Mouse (Mus musculus) kidney, adult 11 months (tissue): Measurements from ENCODE around the gene Cntf.

Experiments
- DNase-seq: peaks from one replicate; pipeline ENCODE4 v3.0.0; 2022

Cntf gene

GRCm38 (mm10) chr19:12765308-12765707 lies at the start of gene Cntf:
TSS of gene Cntf (minus strand) at chr19:12765632.
- no peak for DNase-seq

- no peak for DNase-seq
These were observed 48.5 kb upstream of the Cntf start for GRCm38 (mm10) chr19:12813883-12814282.

DNA sequence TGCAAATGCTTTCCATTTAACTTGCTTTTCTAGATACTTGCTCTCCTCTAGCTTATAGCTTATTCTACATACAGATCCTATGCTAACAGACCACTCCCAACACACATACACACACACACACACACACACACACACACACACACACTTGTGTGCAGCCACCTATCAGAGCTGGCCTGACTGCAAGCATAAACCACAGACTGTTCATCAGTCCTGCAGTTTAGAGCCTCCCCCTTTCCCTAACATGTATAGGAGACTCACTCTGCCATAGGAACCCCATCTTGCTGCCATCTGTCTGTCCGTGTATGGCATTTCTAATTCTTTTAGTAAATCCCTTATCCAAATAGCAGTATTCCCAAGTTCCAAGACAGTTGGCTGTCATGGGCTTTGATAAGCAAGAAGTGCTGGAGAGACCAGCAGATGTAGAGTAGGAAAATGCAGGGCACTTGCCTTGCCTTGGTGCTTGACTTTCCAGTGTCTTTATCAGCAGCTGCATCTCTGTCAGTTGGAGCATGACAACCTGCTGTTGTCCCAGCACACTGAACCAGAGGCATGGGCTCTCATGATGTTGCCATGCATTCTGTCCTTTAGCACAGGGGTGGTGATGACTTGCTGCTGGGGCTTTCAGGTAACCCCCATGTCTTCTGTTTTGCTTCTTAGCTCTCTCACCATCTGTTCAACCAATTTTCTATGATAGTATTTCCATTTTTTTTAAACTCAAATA lies 47.4 kb upstream of the Cntf start:
- no peak for DNase-seq

DNA sequence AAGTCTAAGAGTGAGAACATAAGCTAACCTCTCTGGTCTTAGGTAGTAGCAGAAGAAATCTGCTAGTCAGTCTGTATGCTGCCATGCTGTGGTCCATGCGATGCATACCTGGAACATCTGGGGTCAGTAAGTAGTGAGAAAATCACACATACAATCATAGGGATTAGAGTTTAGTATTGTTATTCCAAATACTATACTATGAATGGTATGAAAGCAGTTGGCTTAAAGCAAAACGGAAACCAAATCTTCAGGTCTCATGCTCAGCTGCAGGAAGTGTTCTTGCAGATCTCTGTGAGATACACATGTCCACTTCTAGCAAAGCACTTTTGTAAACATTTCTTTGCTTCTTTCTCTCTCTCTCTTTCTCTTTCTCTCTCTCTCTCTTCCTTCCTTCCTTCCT lies 40.8 kb upstream of the Cntf start:
- DNase-seq, result no peak

DNA sequence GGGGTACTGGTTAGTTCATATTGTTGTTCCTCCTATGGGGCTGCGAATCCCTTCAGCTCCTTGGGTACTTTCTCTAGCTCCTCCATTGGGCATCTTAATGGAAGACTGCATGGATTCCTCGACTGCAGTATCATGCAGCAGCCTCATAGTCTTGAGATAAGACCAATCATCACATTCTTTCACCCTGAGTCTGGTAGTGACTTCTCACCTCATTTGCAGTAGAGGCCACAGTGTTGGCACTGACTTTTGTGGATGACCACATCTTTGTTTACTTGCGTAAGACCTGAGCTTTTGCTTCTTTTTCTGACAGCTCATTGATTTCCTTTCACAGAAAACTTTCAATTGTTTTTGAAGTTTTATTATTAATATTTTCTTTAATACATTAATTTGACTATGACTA lies 40.3 kb upstream of the Cntf start:
- DNase-seq, result no peak

DNA sequence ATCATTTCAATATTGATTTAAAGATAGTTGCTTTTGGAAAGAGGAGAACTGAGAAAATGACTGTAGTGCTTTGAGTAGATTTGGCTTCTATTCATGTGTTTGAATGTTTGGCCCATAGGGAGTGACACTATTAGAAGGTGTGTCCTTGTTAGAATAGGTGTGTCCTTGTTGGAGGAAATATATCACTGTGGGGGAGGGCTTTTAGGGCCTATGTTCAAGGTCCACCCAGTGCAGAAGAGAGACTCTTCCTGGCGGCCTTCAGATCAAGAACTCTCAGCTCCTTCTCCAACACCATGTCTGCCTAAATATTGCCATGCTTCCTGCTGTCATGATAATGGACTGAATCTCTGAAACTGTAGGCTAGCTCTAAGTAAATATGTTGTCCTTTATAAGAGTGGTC lies 38.8 kb upstream of the Cntf start:
- no peak for DNase-seq

GRCm38 (mm10) chr19:12802830-12803229 lies 37.4 kb upstream of the Cntf start:
- no peak for DNase-seq

DNA sequence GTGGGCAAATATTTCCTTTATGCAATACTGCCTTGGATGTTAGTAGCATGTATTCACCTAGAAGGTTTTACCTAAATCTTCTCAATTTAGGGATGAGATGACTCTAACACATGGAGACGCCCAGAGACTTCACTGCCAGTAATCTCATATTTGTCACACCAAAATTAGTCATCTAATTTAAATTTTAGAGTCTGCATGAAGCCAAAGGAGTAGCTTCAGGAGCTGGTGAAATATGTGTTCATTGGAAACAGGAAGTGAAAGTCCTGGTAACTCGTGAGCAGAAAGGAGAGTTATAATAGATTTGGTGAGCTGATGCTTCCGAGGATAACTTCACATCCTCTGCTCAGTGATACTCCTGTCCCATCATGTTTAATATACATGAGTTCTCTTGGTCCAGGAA lies 35.6 kb upstream of the Cntf start:
- no peak for DNase-seq

GRCm38 (mm10) chr19:12800621-12801020 lies 35.2 kb upstream of the Cntf start:
- DNase-seq, result no peak

DNA sequence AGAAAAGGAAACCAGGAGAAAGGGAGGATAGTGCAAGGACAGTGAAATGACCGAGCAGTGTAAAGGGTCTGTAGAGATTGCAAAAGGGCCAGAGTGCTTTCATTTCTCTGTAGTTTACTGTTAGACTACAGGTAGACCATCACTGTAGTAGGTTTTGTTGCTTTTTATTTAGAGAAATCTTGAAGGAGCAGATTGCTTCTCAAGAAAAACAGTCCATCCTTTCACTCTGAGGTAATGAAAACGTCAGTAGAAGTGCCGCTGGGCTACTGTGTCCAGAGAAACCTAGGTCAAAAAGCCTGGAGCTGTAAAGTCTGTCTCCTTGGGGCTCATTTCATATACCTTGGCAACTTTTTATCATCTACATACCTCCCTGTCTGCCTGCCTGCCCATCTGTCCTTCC lies 33.6 kb upstream of the Cntf start:
- DNase-seq, result no peak

GRCm38 (mm10) chr19:12798404-12798803 lies 33.0 kb upstream of the Cntf start:
- no peak for DNase-seq

DNA sequence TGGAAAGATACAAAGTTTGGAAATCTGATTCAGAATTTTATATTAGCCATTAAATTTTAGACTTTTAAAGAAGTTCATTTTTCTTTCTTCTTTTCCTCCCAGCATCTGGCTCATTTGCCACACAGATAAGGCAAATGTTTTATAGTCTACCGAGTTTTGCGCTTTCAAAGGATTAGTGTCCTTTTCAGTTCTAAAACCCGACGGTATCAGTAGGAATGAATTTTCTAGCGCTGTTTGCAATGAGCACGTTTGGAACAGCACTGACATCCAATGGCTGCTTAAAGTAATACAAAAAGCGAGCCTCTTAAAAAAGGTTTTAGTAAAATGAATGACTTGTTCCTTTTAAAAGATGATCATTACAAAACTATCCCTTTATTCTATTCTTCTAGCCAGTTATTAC lies 31.6 kb upstream of the Cntf start:
- DNase-seq, result no peak

DNA sequence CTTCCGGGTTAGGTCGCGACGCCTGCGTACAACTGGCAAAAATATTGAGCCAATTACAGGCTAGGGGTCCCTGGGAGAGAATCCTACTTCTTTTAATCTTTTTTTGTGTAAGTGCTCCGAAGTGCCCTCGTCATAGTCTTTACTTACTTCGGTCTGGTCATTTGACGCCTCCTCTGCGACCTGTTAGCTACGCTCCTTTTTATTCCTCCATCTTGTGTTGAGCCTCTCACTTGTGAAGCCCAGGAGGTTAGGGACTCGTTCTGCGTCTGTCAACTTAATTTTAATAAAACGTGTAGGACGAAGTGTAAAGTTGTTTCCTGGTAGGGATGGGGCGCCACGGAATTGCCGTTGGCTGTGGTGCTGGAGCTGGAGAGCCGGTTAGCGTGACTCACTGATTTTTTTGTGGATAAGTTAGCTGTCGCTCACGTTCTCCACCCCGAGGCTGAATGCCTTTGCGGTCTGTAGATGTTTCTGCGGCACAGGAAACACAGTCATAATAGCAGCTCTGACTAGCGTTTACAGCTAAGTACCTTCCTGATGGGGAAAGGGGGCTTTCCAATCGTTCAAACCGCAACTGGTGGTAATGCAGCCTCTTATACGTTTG lies 31.0 kb upstream of the Cntf start:
- DNase-seq, result no peak

- peak; percentile 98 for DNase-seq
These were observed 30.3 kb upstream of the Cntf start, which contains the start of the genes Zfp91 and Lpxn for GRCm38 (mm10) chr19:12795511-12796327. TSS of gene Zfp91 (minus strand) at chr19:12796126. TSS of gene Lpxn (plus strand) at chr19:12796193.

DNA sequence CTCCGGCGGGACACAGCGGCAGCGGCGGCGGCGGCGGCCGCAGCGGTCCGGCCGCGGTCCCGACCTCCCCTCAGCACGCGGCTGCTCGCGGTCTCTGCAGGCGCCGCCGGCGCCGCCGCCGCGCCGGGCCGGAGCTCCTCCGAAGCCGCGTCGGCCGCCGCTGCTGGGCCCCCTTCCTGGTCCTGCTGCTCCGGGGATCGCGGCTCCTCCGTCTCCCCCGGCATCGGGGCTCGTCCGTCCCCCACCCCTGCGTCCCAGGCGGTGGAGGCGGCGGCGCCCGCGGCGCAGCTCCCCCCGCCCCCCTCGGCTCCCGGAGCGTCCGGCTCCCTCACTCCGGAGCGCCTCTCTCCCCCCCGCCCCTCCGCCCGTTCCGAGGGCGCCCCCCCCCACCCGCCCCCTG lies 29.7 kb upstream of the Cntf start:
- no peak for DNase-seq

DNA sequence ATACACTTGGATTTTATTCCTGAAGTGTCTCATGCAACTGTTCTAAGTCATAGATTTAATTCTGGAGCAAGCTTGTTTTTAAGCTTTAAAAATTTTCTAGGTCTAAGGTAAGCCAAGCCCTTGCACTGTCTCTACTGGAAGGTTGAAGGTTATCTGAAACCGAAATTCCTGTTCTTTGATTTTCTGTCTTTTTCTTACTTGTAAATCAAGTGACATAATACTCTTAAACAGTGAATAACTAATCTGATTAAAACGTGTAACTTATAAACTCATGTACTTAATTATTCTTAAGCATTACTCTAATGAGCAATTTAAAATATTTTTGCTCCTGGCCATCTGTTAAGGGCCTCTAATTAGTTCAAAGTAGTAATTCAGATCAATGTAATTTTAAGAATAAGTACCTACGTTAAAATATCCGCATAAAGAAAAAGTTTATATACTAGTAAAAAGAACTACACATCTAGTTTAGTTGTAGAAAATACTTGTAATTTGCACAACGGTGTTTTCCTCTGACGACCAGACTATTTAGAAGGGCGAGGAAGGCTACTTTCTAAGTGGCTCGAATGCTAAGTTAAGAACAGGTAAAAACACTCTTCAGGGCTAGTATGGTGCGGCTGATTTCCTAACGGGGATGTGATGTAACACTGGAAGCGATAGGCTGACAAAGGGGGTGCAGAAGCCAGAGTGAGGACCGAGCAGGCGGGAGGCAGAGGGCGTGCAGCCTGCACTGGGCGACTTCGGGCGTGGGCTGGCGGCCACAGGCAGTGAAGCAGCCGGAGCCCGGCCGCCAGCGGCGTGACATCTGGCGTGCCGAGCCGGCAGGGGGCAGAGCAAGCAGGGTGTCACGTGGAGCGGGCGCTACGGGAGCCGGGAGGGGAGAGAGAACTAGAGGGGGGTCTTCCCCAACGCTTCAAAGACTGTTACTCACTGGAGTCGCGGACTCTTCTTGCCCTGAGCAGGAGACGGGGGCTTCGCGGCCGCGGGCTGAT lies 28.9 kb upstream of the Cntf start:
- DNase-seq, result peak; percentile 89

DNA sequence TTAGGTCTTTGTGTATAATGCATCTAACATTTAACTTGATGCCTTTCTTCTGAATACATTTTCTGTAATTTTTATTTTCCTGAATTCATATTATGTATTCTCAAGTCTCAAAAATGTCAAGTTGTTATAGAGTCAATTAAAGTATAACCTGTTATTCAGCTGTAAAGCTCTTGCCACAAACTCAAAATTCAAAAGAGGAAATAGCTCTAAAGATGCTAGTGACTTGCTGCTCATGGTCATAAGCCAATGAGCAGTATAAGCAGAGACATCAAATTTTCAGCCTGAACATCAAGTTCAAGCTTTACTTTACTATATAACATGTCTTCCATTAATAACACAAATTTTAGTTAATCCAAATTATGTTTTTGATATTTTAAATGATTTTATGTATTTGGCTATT lies 26.9 kb upstream of the Cntf start:
- DNase-seq, result no peak

DNA sequence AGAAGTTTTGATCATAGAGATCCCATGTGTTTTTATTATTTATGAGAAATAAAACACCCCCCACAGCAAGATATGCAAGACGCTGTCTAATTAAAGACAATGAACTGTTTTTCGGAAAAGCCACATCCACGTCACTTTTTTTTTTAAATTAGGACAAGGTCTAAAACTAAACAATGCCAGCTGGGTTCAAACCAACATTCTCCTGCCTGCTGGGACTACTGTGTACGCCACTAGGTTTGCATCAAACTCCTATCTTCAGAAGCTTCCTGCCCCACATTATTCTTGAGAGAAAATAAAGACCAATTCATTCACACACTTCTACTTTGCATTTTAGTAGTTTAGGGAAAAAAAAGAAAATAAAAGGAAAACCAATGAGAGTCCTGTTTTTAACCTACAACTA lies 22.3 kb upstream of the Cntf start:
- DNase-seq, result no peak

DNA sequence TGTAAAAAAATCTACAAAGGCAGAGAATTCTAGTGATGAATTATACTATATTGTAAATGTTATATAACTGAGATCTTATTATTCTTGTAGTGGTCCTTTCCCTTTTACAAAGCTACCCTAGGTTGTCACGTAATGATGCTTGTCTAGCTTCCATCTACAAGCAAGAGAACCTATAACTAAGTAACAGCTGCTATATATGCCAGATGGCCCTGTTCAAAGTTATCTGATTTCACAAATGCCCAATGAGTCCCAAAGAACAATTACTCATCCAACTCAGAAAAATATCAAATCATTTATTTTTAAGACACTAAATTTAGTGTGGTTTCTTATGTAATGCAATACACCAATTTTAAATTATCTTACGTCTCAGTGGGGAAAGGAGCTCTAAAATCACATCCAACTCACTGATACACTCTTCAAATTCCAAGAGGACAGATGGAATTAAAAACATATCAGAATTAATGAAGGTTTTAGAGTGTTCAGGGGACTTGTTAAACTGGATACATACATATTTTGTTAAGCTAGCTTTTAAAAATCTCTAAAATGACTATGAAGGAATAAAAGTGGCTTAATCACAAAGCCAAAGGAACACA lies 21.5 kb upstream of the Cntf start:
- DNase-seq, result no peak

DNA sequence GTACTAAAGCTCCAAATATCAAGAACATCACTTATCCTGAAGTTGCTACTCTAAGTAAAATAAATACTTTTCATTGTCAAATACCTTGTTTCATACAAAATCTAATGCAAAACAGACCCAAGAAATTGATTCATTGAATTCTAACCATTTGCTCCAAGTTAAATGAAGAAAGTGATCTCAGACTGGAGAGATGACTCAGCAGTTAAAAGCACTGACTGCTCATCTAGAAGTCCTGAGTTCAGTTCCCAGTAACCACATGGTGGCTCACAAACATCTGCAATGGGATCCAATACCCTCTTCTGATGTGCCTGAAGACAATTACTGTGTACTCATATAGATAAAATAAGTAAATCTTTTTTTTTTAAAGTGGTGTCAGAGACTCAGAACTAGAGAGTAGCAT lies 15.0 kb upstream of the Cntf start:
- DNase-seq, result no peak

DNA sequence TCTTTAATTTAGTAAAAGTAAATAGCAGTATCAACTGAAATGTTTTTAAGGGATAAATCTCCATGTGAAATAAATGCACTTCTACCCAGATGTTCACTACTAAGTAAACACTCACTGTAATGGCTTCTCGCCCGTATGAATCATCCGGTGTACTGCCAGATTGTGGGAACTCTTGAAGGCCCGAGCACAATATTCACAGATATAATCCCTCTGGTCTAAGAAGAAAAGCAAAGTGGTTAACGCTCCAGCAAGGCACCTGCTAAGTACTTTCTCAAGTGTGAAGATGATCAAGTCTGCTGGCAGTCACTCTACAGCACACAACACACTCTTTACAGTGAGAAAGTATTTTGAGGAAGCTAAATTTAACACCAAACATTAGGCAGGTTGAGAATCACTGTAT lies 5.5 kb upstream of the Cntf start:
- no peak for DNase-seq
